Mouse (Mus musculus) heart, embryonic 16.5 days (tissue): Measurements from ENCODE around the gene Synj2. TPM values are rescaled to one million over a fixed set of nuclear protein-coding genes. Genes with fewer than 3 reads are reported as not detected.

ENCODE experiments used
- ATAC-seq: fragments of 200-750 bp; cut with Nextera tagmentation; replicated peaks from 2 replicates; pipeline ENCODE4 v1.8.0; 2017; ENCODE audit warnings: moderate number of reproducible peaks; ENCODE audit not compliant: insufficient read depth, low FRiP score; ENCODE audit errors: extremely low read depth
- H3K27ac ChIP-seq: fragments of 300-500 bp; sonication (generic); 2 replicates; pipeline ENCODE4 v1.5.1; 2014; ENCODE audit warnings: mild to moderate bottlenecking, low read length, control low read depth, moderate library complexity
- H3K27me3 ChIP-seq: fragments of 300-500 bp; sonication (generic); 2 replicates; pipeline ENCODE4 v1.6.1; 2014; ENCODE audit warnings: low read length, mixed read lengths; ENCODE audit not compliant: control insufficient read depth, insufficient read depth
- H3K36me3 ChIP-seq: fragments of 300-500 bp; sonication (generic); 2 replicates; pipeline ENCODE4 v1.6.1; 2014; ENCODE audit not compliant: control insufficient read depth, insufficient read depth
- H3K4me1 ChIP-seq: fragments of 300-500 bp; sonication (generic); 2 replicates; pipeline ENCODE4 v1.6.1; 2014; ENCODE audit warnings: low read length, mixed read lengths; ENCODE audit not compliant: control insufficient read depth, insufficient read depth
- H3K4me2 ChIP-seq: fragments of 300-500 bp; sonication (generic); 2 replicates; pipeline ENCODE4 v1.6.1; 2014; ENCODE audit warnings: low read depth, mild to moderate bottlenecking, control low read depth, low read length
- H3K4me3 ChIP-seq: fragments of 300-500 bp; sonication (generic); 2 replicates; pipeline ENCODE4 v1.5.1; 2014; ENCODE audit warnings: mild to moderate bottlenecking, control low read depth, low read length
- H3K9ac ChIP-seq: fragments of 300-500 bp; sonication (generic); 2 replicates; pipeline ENCODE4 v1.6.1; 2014; ENCODE audit warnings: low read length, control low read depth
- H3K9me3 ChIP-seq: fragments of 300-500 bp; sonication (generic); replicated peaks from 2 replicates; pipeline ENCODE4 v1.6.1; 2016; ENCODE audit warnings: low read length; ENCODE audit not compliant: control insufficient read depth
- WGBS: fragments of 180-500 bp; shearing (Covaris S2); extraction: QIAGEN DNeasy Blood & Tissue Kit; methylation state at CpG from one replicate; pipeline ENCODE4 v1.1.7; 2014; 5-methylcytosine and 5-hydroxymethylcytosine counted together
- polyA plus RNA-seq: library from polyadenylated mRNA; unstranded; fragments of >200 nt; fragmentation: Nextera tagmentation; extraction: Ambion mirVana; gene quantifications from 2 replicates; pipeline ENCODE4 v1.2.1, GENCODE M21; 2015

Gene Synj2
- polyA plus RNA-seq, 1 experiment from 2014 or later = 5.3 TPM

GRCm38 (mm10) chr17:5976221-5977055 lies 35.4 kb downstream of the Synj2 start:
- 56% methylated on average over 20 of the region's 20 CpGs for WGBS
- no peak overlapping the region for H3K4me3 ChIP-seq
- no peaks in the 10 kb centered on the region for H3K36me3 ChIP-seq
- peak overlapping the region; percentile 30 for H3K27ac ChIP-seq
- H3K9ac ChIP-seq = 0 out of 2 replicates have a peak overlapping the region, but pooled peaks have one; percentile 0
- H3K4me1 ChIP-seq = peaks cover 45% of the 10 kb centered on the region
- H3K4me2 ChIP-seq = peak overlapping the region; percentile 37
- ATAC-seq = no peak; the same call in 1 of the 2 replicates
- H3K27me3 ChIP-seq = no peaks in the 10 kb centered on the region
- no peaks in the 10 kb centered on the region for H3K9me3 ChIP-seq

- ATAC-seq = peak; percentile 25
- Histone ChIP-seq H3K9ac (0 out of 2 replicates have a peak overlapping the region, but pooled peaks have one; percentile 0), H3K9me3 (no peaks in the 10 kb centered on the region), H3K36me3 (no peaks in the 10 kb centered on the region), H3K4me3 (no peak overlapping the region), H3K27ac (peak overlapping the region; percentile 69), H3K27me3 (no peaks in the 10 kb centered on the region), H3K4me1 (peaks cover 47% of the 10 kb centered on the region), H3K4me2 (peak overlapping the region; percentile 37)
- 47% methylated on average over 16 of the region's 16 CpGs for WGBS
These were observed 36.2 kb downstream of the Synj2 start for GRCm38 (mm10) chr17:5977056-5977920.

GRCm38 (mm10) chr17:5977921-5978504 lies 36.9 kb downstream of the Synj2 start:
- H3K9ac ChIP-seq = peak overlapping the region; percentile 40

GRCm38 (mm10) chr17:5978505-5979077 lies 37.5 kb downstream of the Synj2 start:
- peak overlapping the region; percentile 40 for H3K9ac ChIP-seq
- peak overlapping the region; percentile 8; the same call in 1 of the 2 replicates for H3K4me2 ChIP-seq
- 38% methylated on average over 10 of the region's 10 CpGs for WGBS
- H3K9me3 ChIP-seq = no peaks in the 10 kb centered on the region
- peak overlapping the region; percentile 69 for H3K27ac ChIP-seq
- no peak overlapping the region for H3K4me3 ChIP-seq
- no peak for ATAC-seq
- no peaks in the 10 kb centered on the region for H3K36me3 ChIP-seq
- H3K27me3 ChIP-seq = no peaks in the 10 kb centered on the region
- H3K4me1 ChIP-seq = peaks cover 59% of the 10 kb centered on the region

More at GRCm38 (mm10) chr17:5977921-5978504, 36.9 kb downstream of the Synj2 start:
- no peaks in the 10 kb centered on the region for H3K9me3 ChIP-seq
- H3K4me2 ChIP-seq = peak overlapping the region; percentile 8
- no peaks in the 10 kb centered on the region for H3K27me3 ChIP-seq
- WGBS = 69% methylated on average over 8 of the region's 8 CpGs
- no peak for ATAC-seq
- H3K27ac ChIP-seq = peak overlapping the region; percentile 69
- no peak overlapping the region for H3K4me3 ChIP-seq
- peaks cover 53% of the 10 kb centered on the region for H3K4me1 ChIP-seq
- no peaks in the 10 kb centered on the region for H3K36me3 ChIP-seq

GRCm38 (mm10) chr17:5980860-5981259 lies 39.8 kb downstream of the Synj2 start:
- H3K9me3 ChIP-seq = no peaks in the 10 kb centered on the region
- H3K4me3 ChIP-seq = no peak overlapping the region
- peaks cover 58% of the 10 kb centered on the region for H3K4me1 ChIP-seq
- no peak overlapping the region for H3K27ac ChIP-seq
- H3K27me3 ChIP-seq = no peaks in the 10 kb centered on the region
- H3K9ac ChIP-seq = no peak overlapping the region
- no peak for ATAC-seq
- H3K36me3 ChIP-seq = no peaks in the 10 kb centered on the region
- H3K4me2 ChIP-seq = no peak overlapping the region
- WGBS = 51% methylated on average over 6 of the region's 6 CpGs

GRCm38 (mm10) chr17:5983150-5983549 lies 42.1 kb downstream of the Synj2 start:
- no peak for ATAC-seq
- no peaks in the 10 kb centered on the region for H3K9me3 ChIP-seq
- WGBS = 64% methylated on average over 6 of the region's 6 CpGs
- peaks cover 44% of the 10 kb centered on the region for H3K4me1 ChIP-seq
- no peaks in the 10 kb centered on the region for H3K36me3 ChIP-seq
- no peak overlapping the region for H3K4me2 ChIP-seq
- H3K4me3 ChIP-seq = no peak overlapping the region
- peak overlapping the region; percentile 73 for H3K27ac ChIP-seq
- H3K27me3 ChIP-seq = no peaks in the 10 kb centered on the region
- no peak overlapping the region for H3K9ac ChIP-seq

- peaks cover 36% of the 10 kb centered on the region for H3K4me1 ChIP-seq
- H3K4me3 ChIP-seq = no peak overlapping the region
- H3K27ac ChIP-seq = no peak overlapping the region
- ATAC-seq = no peak
- H3K4me2 ChIP-seq = no peak overlapping the region
- H3K9me3 ChIP-seq = no peaks in the 10 kb centered on the region
- 72% methylated on average over 6 of the region's 6 CpGs for WGBS
- H3K9ac ChIP-seq = no peak overlapping the region
- no peaks in the 10 kb centered on the region for H3K36me3 ChIP-seq
- no peaks in the 10 kb centered on the region for H3K27me3 ChIP-seq
These were observed 42.8 kb downstream of the Synj2 start for GRCm38 (mm10) chr17:5983901-5984300.

- no peak for ATAC-seq
- H3K9ac ChIP-seq = no peak overlapping the region
- 78% methylated on average over 13 of the region's 13 CpGs for whole genome bisulfite sequencing
- no peaks in the 10 kb centered on the region for H3K27me3 ChIP-seq
- H3K4me2 ChIP-seq = no peak overlapping the region
- no peak overlapping the region for H3K27ac ChIP-seq
- H3K4me3 ChIP-seq = no peak overlapping the region
- H3K36me3 ChIP-seq = 0 out of 2 replicates have a peak, but pooled peaks cover 2% of the 10 kb centered on the region
- no peaks in the 10 kb centered on the region for H3K9me3 ChIP-seq
- H3K4me1 ChIP-seq = peaks cover 28% of the 10 kb centered on the region
These were observed 43.7 kb downstream of the Synj2 start for GRCm38 (mm10) chr17:5984700-5985231.
